Mouse (Mus musculus): ENCODE measurements at regions not wholly inside any gene's neighbourhood (a gene's known extent, or its start where the extent isn't known, plus 50 kb on each side); places are given as distances from the start of the nearest gene placed in this dataset.

DNA sequence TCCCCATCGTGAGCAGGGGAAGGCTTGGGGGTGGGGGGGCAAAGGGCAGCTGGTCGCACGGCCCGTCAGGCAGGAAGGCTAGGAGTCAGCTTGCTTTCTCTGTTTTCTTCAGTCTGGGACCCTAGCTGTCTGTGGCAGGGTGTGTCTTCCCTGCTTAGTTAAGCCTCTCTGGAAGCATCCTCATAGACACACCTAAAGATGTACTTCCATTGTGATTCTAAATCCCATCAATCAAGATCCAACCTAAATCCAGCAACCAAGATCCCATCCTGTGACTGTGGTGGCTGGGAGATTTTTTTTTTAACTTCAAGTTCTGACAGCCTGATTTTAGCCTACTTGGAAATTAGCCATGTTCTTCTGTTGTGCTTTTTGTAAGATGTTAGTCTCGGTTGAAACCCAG is 69.9 kb upstream of the Ankrd55 start:
- DNase-seq (ENCODE audit: low spot score): no peak

- DNase-seq (ENCODE audit: low spot score): no peak
Measured at GRCm38 (mm10) chr13:112220184-112220583, 68.1 kb upstream of the Ankrd55 start.

GRCm38 (mm10) chr13:112223616-112224015 is 64.6 kb upstream of the Ankrd55 start:
- DNase-seq (ENCODE audit: low spot score): no peak

GRCm38 (mm10) chr13:112227766-112228165 is 60.5 kb upstream of the Ankrd55 start:
- DNase-seq (ENCODE audit: low spot score): no peak

GRCm38 (mm10) chr13:112228846-112229245 is 59.4 kb upstream of the Ankrd55 start:
- DNase-seq (ENCODE audit: low spot score): no peak

DNA sequence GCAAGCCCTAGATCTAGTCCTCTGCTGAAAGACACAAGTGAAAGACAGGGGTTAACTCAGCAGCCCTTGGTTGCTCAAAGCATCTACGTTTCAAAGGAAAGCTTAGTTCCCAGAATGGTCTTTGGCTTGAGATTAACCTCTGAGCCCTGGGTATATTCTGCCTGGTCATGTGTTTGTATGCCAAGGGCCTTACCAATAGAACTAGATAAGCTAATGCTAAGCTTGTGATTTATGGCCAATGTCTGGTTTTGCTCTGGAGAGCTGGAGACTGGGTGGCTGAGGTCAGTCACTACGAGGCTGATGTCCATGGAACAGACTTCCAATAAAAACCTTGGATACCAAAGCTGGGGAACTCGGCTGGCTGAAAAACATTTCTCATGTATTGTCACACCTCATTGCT is 58.1 kb upstream of the Ankrd55 start:
- DNase-seq (ENCODE audit: low spot score): peak; percentile 17

DNA sequence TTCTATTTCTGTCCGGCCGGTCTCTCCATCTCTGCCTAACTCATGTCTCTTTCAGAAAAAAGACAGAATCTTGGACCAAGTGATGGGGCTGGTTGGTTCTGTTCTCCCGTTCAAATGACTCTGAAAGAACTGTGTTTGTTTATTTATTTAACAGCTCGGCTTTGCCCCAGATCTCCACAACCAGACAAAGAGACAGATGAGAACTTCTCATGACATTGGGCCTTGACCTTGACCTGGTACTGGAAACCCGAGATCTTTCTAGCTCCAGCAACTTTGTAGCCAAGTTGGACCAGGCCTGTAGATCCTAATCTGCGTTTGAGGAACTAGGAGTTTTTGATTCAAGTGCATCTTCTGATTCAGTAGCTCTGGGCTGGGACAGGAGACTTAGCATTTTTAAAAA is 53.6 kb upstream of the Ankrd55 start:
- peak; percentile 30 for DNase-seq (ENCODE audit: low spot score)

DNA sequence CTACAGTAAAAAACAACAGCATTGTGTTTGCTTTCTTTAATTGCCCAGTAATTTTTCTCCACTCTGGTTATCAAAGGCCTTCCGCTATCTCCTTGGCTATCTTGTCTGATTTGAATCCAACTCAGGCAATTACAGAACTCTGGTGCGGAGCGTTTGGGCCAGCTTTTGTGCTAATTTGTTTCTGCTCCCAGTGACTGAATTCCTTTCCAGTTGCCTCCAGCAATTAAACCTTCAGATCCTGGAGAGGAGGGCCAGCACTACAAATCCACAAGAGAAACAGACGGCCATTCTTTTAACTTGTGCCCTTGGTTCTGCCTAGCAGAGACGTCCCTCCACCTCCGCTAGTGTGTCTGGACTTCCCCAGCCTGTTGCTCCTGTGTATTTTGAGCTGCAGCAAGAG is 51.3 kb upstream of the Ankrd55 start:
- DNase-seq (ENCODE audit: low spot score): no peak

DNA sequence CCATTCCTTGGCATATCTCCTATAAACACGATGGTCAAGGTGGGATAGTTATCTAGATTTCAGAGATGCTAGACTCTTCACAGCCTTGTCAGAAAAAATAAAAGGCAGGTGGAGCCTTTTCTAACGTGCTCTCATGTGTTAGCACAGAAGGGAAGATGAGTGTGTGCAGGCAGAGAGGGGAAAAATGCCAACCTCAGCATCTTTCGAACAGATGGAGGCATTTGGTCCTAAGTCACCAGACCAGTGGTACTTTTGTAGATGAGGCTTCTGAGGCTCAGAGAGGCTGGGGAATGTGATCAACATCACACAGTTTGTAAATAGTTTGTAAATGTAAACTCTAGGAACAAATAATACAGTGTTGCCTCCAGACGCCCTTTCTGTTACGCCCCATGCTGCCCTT is 50.9 kb upstream of the Ankrd55 start:
- DNase-seq (ENCODE audit: low spot score): no peak

DNA sequence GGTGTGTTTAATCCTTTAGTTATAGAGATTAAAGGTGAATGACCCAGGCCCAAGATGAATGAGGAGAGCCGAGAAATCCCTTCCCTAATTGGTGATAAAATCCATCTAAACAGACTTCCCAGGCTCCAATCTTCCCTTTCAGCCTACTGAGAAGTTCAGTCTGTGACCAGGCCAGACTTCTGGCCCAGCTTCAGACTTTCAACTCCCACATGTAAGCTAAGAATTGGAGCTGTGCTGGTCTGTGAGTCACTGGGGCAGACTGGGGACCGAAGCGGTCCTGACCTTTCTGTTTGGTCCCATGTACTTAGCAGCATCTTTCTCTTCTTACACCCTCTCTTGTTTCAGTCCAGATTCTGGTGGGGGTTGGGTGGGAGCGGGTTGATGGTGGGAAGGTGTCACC is 50.3 kb upstream of the Ankrd55 start:
- DNase-seq (ENCODE audit: low spot score): no peak

Measured in lung, postnatal 25 days (tissue).